Mouse (Mus musculus): ENCODE results near the gene Eipr1. TPM values are rescaled to one million over a fixed set of nuclear protein-coding genes. Genes with fewer than 3 reads are reported as not detected.
"Not testable (repeated sequence)": the region's sequence is repeated elsewhere in the genome, so short reads cannot be mapped to it uniquely, and the experiment has no call there.

The Eipr1 gene
- total RNA-seq, 2 experiments from 2014 or later: 47.5 to 54.1 TPM

- no peak for DNase-seq
These were observed 137.6 kb downstream of the Eipr1 start for GRCm38 (mm10) chr12:28889068-28889674.

- no peak for DNase-seq
These were observed 139.9 kb downstream of the Eipr1 start for GRCm38 (mm10) chr12:28891523-28891922.

GRCm38 (mm10) chr12:28896577-28896976 is 145.0 kb downstream of the Eipr1 start:
- no peak for DNase-seq

- DNase-seq: no peak
These were observed 146.7 kb downstream of the Eipr1 start for GRCm38 (mm10) chr12:28898307-28898706.

- no peak for DNase-seq
These were observed 148.1 kb downstream of the Eipr1 start for GRCm38 (mm10) chr12:28899696-28900095.

GRCm38 (mm10) chr12:28900341-28900740 is 148.7 kb downstream of the Eipr1 start:
- DNase-seq: no peak

GRCm38 (mm10) chr12:28902132-28902531 is 150.5 kb downstream of the Eipr1 start:
- DNase-seq: no peak

- DNase-seq: no peak
These were observed 151.5 kb downstream of the Eipr1 start for GRCm38 (mm10) chr12:28903082-28903481.

- no peak for DNase-seq
These were observed 153.9 kb downstream of the Eipr1 start for GRCm38 (mm10) chr12:28905486-28905885.

- DNase-seq: no peak
These were observed 154.4 kb downstream of the Eipr1 start for GRCm38 (mm10) chr12:28906016-28906415.

GRCm38 (mm10) chr12:28906809-28907297 is 155.2 kb downstream of the Eipr1 start:
- no peak for DNase-seq

GRCm38 (mm10) chr12:28907814-28908213 is 156.2 kb downstream of the Eipr1 start:
- DNase-seq: no peak

- DNase-seq: no peak
These were observed 158.2 kb downstream of the Eipr1 start for GRCm38 (mm10) chr12:28909851-28910250.

- no peak for DNase-seq
These were observed 159.0 kb downstream of the Eipr1 start for GRCm38 (mm10) chr12:28910568-28910967.

GRCm38 (mm10) chr12:28912351-28912936 is 160.8 kb downstream of the Eipr1 start:
- no peak for DNase-seq

- no peak for DNase-seq
These were observed 161.5 kb downstream of the Eipr1 start for GRCm38 (mm10) chr12:28913099-28913498.

GRCm38 (mm10) chr12:28914056-28914455 is 162.5 kb downstream of the Eipr1 start:
- DNase-seq: not testable (repeated sequence)

Other genes starting within 250 kb of the Eipr1 start
- gene Dcdc2c, start 199.4 kb upstream of the Eipr1 start, total RNA-seq (2021): under 1 TPM; 0.60 to 0.68 TPM
- gene Allc, start 169.3 kb upstream of the Eipr1 start, total RNA-seq (2021): under 1 TPM; 0.66 to 0.75 TPM
- gene Colec11, start 128.4 kb upstream of the Eipr1 start, total RNA-seq (2021): under 1 TPM; 0.72 to 0.81 TPM
- 100 to 1,000 TPM; 282 to 298 TPM for gene Rps7, start 115.8 kb upstream of the Eipr1 start, total RNA-seq (2021)
- 10 to 100 TPM; 12.7 to 14.1 TPM for gene Rnaseh1, start 102.2 kb upstream of the Eipr1 start, total RNA-seq (2021)
- 10 to 100 TPM; 33.7 to 36.9 TPM for gene Adi1, start 76.6 kb upstream of the Eipr1 start, total RNA-seq (2021)
- gene Trappc12, start 1.3 kb upstream of the Eipr1 start, total RNA-seq (2021): 10 to 100 TPM; 57.2 to 57.5 TPM